Mouse (Mus musculus) central nervous system, embryonic 18 days (tissue): ENCODE measurements around the gene Lrrc49. TPM values are rescaled to one million over a fixed set of nuclear protein-coding genes. Genes with fewer than 3 reads are reported as not detected.

ENCODE experiments used
- polyA plus RNA-seq: library from polyadenylated mRNA; depleted of rRNA; stranded (reverse); fragments of >200 nt; gene quantifications from 2 replicates; pipeline ENCODE4 v1.2.3, GENCODE M21; 2012; rRNA removed

Gene Lrrc49
- polyA plus RNA-seq = 74.5 and 78.6 TPM in 2 replicates

GRCm38 (mm10) chr9:60687891-60688324 is at the start of gene Lrrc49:
TSS of gene Lrrc49 (minus strand) at chr9:60688158.

GRCm38 (mm10) chr9:60712771-60713541 is 25.0 kb upstream of the Lrrc49 start, which contains the start of gene Larp6:
TSS of gene Larp6 (plus strand) at chr9:60712989.

GRCm38 (mm10) chr9:60521806-60522264 is 166.1 kb downstream of the Lrrc49 start, which contains the start of gene Thsd4:
TSS of gene Thsd4 (minus strand) at chr9:60522046.

Other genes starting within 250 kb of the Lrrc49 start
- 3.7 and 3.8 TPM in 2 replicates for gene Thsd4, start 166.1 kb downstream of the Lrrc49 start, polyA plus RNA-seq
- gene Larp6, start 24.8 kb upstream of the Lrrc49 start, polyA plus RNA-seq = 24.1 and 24.9 TPM in 2 replicates
- 10.4 and 12.2 TPM in 2 replicates for gene Uaca, start 106.4 kb upstream of the Lrrc49 start, polyA plus RNA-seq